Mouse (Mus musculus): Measurements from ENCODE around the gene Cipc. TPM values are rescaled to one million over a fixed set of nuclear protein-coding genes. Genes with fewer than 3 reads are reported as not detected.

Gene Cipc
- polyA plus RNA-seq, 1 experiment = 84.4 TPM

DNA sequence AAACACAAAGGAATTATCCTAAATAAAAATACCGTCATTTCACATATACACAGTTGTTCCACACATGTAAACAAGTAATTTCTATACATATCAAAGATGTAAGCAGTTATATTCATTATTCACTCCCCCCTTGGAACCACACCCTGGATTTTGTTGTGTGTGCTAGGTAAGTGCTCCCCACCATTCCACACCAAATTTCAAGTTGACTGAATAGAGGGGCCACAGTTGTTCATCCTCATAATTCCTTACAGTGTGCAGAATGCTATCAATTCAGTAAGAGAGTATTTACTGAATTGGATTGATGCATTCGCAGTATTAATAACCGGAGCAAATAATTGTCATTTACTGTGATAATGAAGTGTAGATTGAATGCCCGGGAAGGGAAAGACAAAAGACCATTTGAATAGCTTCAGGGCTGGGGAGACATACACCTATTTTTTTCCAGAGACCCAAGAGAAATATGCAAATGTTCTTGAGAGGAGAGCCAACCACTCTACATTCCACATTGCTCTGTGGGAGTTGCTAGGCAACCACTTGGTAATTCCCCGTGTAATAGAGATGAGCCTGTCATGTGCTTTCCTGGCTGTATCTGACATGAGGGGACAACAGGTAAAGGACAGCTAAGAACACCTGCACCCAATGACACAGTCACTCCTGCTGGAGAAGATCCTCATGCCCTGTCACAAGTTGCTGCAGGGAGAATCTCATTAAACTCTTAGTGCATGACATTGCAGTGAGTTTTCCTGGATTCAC lies 4.9 kb upstream of the Cipc start:
- TF ChIP-seq POLR2A (IDR thresholded peaks at IDR 0.05; ENCODE audit: extremely low read depth, insufficient read depth, low read length) (0 out of 2 replicates have a peak, but pooled peaks have one; percentile 22), CTCF (IDR thresholded peaks at IDR 0.05; ENCODE audit: extremely low read depth, insufficient read depth, low read length) (no peak)
- no peak overlapping the region for H3K27ac ChIP-seq (ENCODE audit: insufficient read depth, low read length)
- no peak overlapping the region for H3K4me3 ChIP-seq (ENCODE audit: insufficient read depth, low read length)
- peaks cover 9% of the 10 kb centered on the region for H3K4me1 ChIP-seq (ENCODE audit: control insufficient read depth, insufficient read depth, low read length)

DNA sequence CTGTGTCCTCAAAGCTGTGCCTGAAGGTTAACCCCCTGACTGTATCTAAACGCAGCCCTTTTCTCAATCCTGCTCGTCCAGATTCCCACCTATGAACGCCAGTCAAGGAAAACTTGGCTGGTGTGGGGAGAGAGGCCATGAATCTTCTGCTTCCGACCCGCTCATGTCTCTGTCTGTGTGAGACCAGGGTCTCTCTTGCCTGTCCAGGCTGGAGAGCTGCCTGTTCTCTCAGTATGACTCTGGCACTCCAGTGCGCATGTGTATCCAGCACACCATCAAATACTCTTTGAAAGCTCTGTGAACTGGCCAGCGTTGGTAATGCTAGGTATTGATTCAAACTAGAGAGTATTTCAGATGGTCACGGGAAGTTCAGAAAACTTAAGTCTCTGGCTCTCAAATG lies 3.4 kb upstream of the Cipc start:
- H3K27ac ChIP-seq (ENCODE audit: insufficient read depth, low read length) = no peak overlapping the region

DNA sequence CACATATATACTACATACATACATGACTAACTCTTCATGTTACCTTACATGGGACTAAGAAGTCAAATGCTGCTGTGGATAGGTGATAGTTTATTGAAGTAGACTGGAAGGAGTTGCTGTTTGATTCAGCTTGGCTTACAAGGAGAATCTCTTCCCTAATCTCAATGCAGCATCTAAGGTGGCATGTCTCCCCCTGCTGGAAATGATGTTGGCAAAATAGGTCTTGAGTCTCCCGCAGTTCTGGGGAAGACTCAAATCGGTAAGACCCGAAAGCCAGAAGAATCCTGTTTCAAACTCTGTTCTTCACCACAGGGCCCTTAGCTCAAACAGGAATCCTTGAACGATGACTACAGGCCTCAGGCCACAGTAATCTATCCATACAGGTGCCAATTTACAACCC lies 1.7 kb upstream of the Cipc start:
- Histone ChIP-seq H3K4me3 (ENCODE audit: insufficient read depth, low read length) (no peak overlapping the region), H3K4me1 (ENCODE audit: control insufficient read depth, insufficient read depth, low read length) (peaks cover 11% of the 10 kb centered on the region), H3K27ac (ENCODE audit: insufficient read depth, low read length) (no peak overlapping the region)
- no peak for TF ChIP-seq POLR2A (IDR thresholded peaks at IDR 0.05; ENCODE audit: extremely low read depth, insufficient read depth, low read length)
- peak; percentile 86 for TF ChIP-seq CTCF (IDR thresholded peaks at IDR 0.05; ENCODE audit: extremely low read depth, insufficient read depth, low read length)

More for the DNA sequence above, 3.4 kb upstream of the Cipc start:
- no peak overlapping the region for H3K4me3 ChIP-seq (ENCODE audit: insufficient read depth, low read length)
- H3K4me1 ChIP-seq (ENCODE audit: control insufficient read depth, insufficient read depth, low read length) = peaks cover 9% of the 10 kb centered on the region
- no peak for TF ChIP-seq POLR2A (IDR thresholded peaks at IDR 0.05; ENCODE audit: extremely low read depth, insufficient read depth, low read length)
- TF ChIP-seq CTCF (IDR thresholded peaks at IDR 0.05; ENCODE audit: extremely low read depth, insufficient read depth, low read length) = no peak

DNA sequence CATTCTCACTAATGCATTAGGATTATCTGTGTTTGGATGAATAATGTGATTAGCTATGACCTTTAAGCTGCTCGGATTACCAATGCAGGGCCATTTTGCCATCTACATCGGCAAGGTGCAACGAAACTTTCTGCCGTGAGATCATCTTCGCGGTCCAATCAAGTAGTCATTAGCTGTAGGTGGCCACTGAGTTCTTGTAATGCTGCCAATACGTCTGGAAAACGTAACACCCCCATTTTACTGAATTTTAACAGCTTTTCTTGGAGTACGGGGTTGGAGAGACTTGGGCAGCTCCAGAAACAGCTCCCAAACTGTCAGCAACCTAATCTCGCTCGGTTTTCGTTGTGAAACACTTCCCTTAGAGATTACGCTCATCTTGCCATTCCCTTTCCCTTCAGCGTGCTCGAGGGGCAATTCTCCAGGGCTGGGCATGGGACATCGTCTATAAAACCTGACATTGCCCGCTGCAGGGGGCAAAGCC lies 502 bp upstream of the Cipc start:
- no peak for TF ChIP-seq CTCF (IDR thresholded peaks at IDR 0.05; ENCODE audit: extremely low read depth, insufficient read depth, low read length)
- no peak for TF ChIP-seq POLR2A (IDR thresholded peaks at IDR 0.05; ENCODE audit: extremely low read depth, insufficient read depth, low read length)
- Histone ChIP-seq H3K4me1 (ENCODE audit: control insufficient read depth, insufficient read depth, low read length) (peaks cover 12% of the 10 kb centered on the region), H3K27ac (ENCODE audit: insufficient read depth, low read length) (peak overlapping the region; percentile 67), H3K4me3 (ENCODE audit: insufficient read depth, low read length) (peak overlapping the region; percentile 92)

DNA sequence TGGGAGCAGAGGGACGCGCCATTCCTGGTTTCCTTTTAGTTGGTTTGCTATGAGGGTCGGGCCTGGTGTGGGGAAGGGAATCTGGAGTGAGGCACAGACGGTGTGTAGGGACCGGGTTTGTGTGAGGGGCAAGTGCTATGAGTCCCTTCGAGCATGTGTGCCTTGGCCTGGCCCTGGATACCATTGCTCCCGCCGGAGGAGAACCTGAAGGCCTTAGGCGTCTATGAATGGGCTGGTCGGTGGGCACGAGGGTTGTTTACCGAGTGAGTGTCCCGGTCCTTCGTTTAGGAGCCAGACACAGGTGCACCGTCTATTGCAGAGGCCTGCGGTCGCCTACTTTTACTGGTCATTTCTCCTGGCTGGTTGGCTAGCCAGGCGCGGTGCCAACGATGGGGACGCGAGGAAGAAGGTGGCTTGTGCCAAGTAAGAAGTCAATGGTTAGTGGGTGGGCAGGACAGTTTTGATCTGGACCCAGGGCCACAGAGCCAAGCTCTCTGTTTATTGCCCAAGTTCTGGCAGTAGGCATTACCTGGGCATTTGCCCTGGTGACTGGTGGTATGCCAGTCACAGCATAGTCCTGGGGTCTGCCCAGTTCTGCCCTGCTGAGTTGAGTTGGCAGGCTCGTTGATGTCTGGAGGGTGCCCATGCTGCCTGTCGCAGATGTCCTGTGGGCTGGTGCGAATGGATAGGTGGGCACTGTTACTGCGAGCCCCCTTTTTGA lies 998 bp downstream of the Cipc start:
- TF ChIP-seq CTCF (IDR thresholded peaks at IDR 0.05; ENCODE audit: extremely low read depth, insufficient read depth, low read length) (no peak), POLR2A (IDR thresholded peaks at IDR 0.05; ENCODE audit: extremely low read depth, insufficient read depth, low read length) (0 out of 2 replicates have a peak, but pooled peaks have one; percentile 23)

DNA sequence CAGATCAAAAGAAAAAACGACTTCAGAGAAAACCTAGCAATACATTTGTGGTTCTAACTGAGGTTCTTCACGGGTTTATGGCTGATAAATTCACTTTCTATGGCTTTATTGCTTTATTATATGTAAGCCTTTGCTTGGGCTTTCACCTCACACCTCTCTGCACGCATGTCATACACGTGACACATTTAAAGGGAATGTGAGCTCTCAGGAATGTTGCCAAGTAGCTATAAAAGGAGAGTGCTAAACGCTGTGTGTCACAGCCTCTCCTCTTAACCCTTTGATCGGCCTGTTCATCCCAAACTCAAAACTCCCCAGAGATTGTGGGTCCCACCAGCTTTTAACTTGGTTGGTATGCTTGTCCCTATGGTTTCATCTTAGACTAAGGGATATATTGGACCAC lies 1.8 kb downstream of the Cipc start:
- TF ChIP-seq POLR2A (IDR thresholded peaks at IDR 0.05; ENCODE audit: extremely low read depth, insufficient read depth, low read length) (no peak), CTCF (IDR thresholded peaks at IDR 0.05; ENCODE audit: extremely low read depth, insufficient read depth, low read length) (no peak)
- Histone ChIP-seq H3K27ac (ENCODE audit: insufficient read depth, low read length) (peak overlapping the region; percentile 75; the same call in 1 of the 2 replicates), H3K4me1 (ENCODE audit: control insufficient read depth, insufficient read depth, low read length) (peaks cover 8% of the 10 kb centered on the region; the same call in 1 of the 2 replicates), H3K4me3 (ENCODE audit: insufficient read depth, low read length) (peak overlapping the region; percentile 92)

More for the DNA sequence above, 998 bp downstream of the Cipc start:
- Histone ChIP-seq H3K4me1 (ENCODE audit: control insufficient read depth, insufficient read depth, low read length) (peaks cover 8% of the 10 kb centered on the region; the same call in 1 of the 2 replicates), H3K27ac (ENCODE audit: insufficient read depth, low read length) (peak overlapping the region; percentile 75), H3K4me3 (ENCODE audit: insufficient read depth, low read length) (peak overlapping the region; percentile 92)

DNA sequence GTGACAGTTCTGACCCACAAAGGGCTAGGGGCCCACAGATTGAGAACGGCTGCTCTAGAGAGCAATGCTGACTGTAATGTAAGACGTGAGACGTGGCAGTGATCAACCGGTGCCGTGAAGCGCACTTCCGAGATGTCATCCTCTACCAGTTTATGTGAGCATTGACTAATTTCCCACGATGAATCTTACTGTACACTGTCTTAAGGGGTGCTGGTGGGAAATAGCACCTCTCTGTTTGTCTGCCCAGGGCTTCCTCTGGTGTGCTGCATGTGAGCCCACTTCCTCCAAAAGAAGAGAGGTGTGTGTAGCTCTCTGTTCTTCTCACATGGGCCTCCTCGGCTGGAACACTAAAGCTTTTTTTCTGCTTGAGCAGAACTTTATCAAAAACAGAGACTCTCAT lies 2.7 kb downstream of the Cipc start:
- Histone ChIP-seq H3K4me3 (ENCODE audit: insufficient read depth, low read length) (peak overlapping the region; percentile 92), H3K27ac (ENCODE audit: insufficient read depth, low read length) (no peak overlapping the region)

DNA sequence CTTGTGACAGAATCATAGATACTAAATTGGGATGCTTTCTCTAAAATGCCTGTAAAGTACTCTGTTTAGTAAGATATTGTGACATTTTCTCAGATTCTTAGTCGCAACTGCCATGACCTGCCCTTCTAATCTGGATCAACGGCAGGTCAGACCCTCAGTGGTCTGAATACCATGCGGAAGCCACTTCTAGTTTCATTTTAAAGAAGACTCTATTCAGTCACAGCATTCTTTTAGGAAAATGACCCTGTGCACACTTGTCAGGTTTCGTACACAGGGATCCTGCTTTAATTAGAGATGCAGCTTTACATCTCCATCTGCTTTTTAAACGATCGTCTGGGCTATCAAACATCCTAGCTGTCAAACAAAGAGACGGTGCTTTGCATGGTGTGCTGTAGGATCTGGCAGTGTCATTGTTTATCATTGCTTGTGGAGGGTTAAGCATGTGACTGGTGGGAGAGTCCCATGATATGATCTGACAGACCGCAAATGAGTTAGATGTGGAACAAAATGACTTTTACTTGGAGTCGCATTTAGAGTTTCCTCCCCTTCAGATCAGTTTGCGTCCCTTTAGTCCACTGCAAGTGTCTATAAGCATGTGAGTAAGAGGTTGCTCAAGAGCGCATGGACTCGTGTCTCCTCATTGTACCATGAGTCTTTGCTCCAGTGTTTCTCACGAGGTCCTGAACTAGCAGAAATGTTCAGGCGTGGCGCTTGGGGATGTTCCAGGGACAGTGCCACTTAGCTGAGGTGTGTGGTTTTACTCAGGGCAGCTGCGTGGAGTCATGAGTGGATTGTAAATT lies 3.5 kb downstream of the Cipc start:
- no peak overlapping the region for H3K27ac ChIP-seq (ENCODE audit: insufficient read depth, low read length)
- TF ChIP-seq POLR2A (IDR thresholded peaks at IDR 0.05; ENCODE audit: extremely low read depth, insufficient read depth, low read length) (no peak), CTCF (IDR thresholded peaks at IDR 0.05; ENCODE audit: extremely low read depth, insufficient read depth, low read length) (no peak)
- peak overlapping the region; percentile 92; the same call in 1 of the 2 replicates for H3K4me3 ChIP-seq (ENCODE audit: insufficient read depth, low read length)
- H3K4me1 ChIP-seq (ENCODE audit: control insufficient read depth, insufficient read depth, low read length) = peaks cover 8% of the 10 kb centered on the region; the same call in 1 of the 2 replicates

More for the DNA sequence above, 2.7 kb downstream of the Cipc start:
- peaks cover 8% of the 10 kb centered on the region; the same call in 1 of the 2 replicates for H3K4me1 ChIP-seq (ENCODE audit: control insufficient read depth, insufficient read depth, low read length)
- TF ChIP-seq POLR2A (IDR thresholded peaks at IDR 0.05; ENCODE audit: extremely low read depth, insufficient read depth, low read length) (no peak), CTCF (IDR thresholded peaks at IDR 0.05; ENCODE audit: extremely low read depth, insufficient read depth, low read length) (no peak)

DNA sequence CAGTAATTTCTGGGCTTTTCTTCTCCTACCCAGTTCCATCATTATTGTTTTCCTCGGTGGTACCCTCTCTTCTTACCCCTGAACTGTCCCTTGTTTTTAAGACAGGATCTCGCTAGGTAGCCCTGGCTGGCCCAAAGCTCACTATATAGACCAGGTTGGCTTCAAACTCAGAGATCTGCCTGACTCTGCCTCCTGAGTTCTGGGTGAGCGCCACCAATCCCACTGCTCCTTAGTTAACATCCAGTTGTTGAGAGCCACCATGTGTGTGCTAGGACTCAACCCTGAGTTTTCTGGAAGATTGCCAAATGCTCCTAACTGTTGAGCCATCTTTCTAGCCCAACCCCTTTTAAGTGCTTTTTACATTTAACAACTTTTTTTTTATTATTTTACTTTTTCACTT lies 4.1 kb downstream of the Cipc start:
- no peak overlapping the region for H3K27ac ChIP-seq (ENCODE audit: insufficient read depth, low read length)
- H3K4me3 ChIP-seq (ENCODE audit: insufficient read depth, low read length) = no peak overlapping the region
- TF ChIP-seq POLR2A (IDR thresholded peaks at IDR 0.05; ENCODE audit: extremely low read depth, insufficient read depth, low read length) (no peak), CTCF (IDR thresholded peaks at IDR 0.05; ENCODE audit: extremely low read depth, insufficient read depth, low read length) (no peak)
- H3K4me1 ChIP-seq (ENCODE audit: control insufficient read depth, insufficient read depth, low read length) = peaks cover 8% of the 10 kb centered on the region; the same call in 1 of the 2 replicates
